Mouse (Mus musculus): ENCODE measurements around the gene Ddah2. TPM values are rescaled to one million over a fixed set of nuclear protein-coding genes. Genes with fewer than 3 reads are reported as not detected.

Ddah2 gene
- total RNA-seq, 2 experiments from 2014 or later: 1.7 TPM; not detected in 1

- ATAC-seq (replicated peaks; ENCODE audit: low FRiP score, poor library complexity, severe bottlenecking): no peak
Measured at GRCm38 (mm10) chr17:35094475-35095365, 35.9 kb downstream of the Ddah2 start.

- no peak for ATAC-seq (replicated peaks; ENCODE audit: low FRiP score, poor library complexity, severe bottlenecking)
Measured at GRCm38 (mm10) chr17:35096597-35096996, 37.8 kb downstream of the Ddah2 start.

- no peak for ATAC-seq (replicated peaks; ENCODE audit: low FRiP score, poor library complexity, severe bottlenecking)
Measured at GRCm38 (mm10) chr17:35097164-35097655, 38.4 kb downstream of the Ddah2 start.

- ATAC-seq (replicated peaks; ENCODE audit: low FRiP score, poor library complexity, severe bottlenecking): no peak
Measured at GRCm38 (mm10) chr17:35100196-35100765, 41.4 kb downstream of the Ddah2 start.

GRCm38 (mm10) chr17:35101161-35101560, 42.3 kb downstream of the Ddah2 start:
- ATAC-seq (replicated peaks; ENCODE audit: low FRiP score, poor library complexity, severe bottlenecking): no peak

GRCm38 (mm10) chr17:35102299-35102698, 43.5 kb downstream of the Ddah2 start:
- no peak for ATAC-seq (replicated peaks; ENCODE audit: low FRiP score, poor library complexity, severe bottlenecking)

- no peak for ATAC-seq (replicated peaks; ENCODE audit: low FRiP score, poor library complexity, severe bottlenecking)
Measured at GRCm38 (mm10) chr17:35103221-35103690, 44.4 kb downstream of the Ddah2 start.

- ATAC-seq (replicated peaks; ENCODE audit: low FRiP score, poor library complexity, severe bottlenecking): no peak
Measured at GRCm38 (mm10) chr17:35104079-35104478, 45.2 kb downstream of the Ddah2 start.

- ATAC-seq (replicated peaks; ENCODE audit: low FRiP score, poor library complexity, severe bottlenecking): peak; percentile 81
Measured at GRCm38 (mm10) chr17:35104754-35105153, 45.9 kb downstream of the Ddah2 start.

GRCm38 (mm10) chr17:35105740-35106389, 47.0 kb downstream of the Ddah2 start:
- peak; percentile 54 for ATAC-seq (replicated peaks; ENCODE audit: low FRiP score, poor library complexity, severe bottlenecking)

- no peak for ATAC-seq (replicated peaks; ENCODE audit: low FRiP score, poor library complexity, severe bottlenecking)
Measured at GRCm38 (mm10) chr17:35106522-35106921, 47.7 kb downstream of the Ddah2 start.

GRCm38 (mm10) chr17:35108097-35108496, 49.3 kb downstream of the Ddah2 start, which contains the start of gene Ly6g5c:
Gene Ly6g5c (plus strand): TSS chr17:35108279.
- no peak for ATAC-seq (replicated peaks; ENCODE audit: low FRiP score, poor library complexity, severe bottlenecking)

Other genes starting within 250 kb of the Ddah2 start
Only the 30 nearest of the 45 such genes appear.
- not detected in 2 replicates for gene Slc44a4, start 144.6 kb upstream of the Ddah2 start, total RNA-seq (2015; ENCODE audit: low replicate concordance)
- not detected in 2 replicates for gene Slc44a4, start 144.6 kb upstream of the Ddah2 start, total RNA-seq (2017; ENCODE audit: low replicate concordance)
- 12.3 and 12.9 TPM in 2 replicates for gene Neu1, start 127.8 kb upstream of the Ddah2 start, total RNA-seq (2015; ENCODE audit: low replicate concordance)
- gene Neu1, start 127.8 kb upstream of the Ddah2 start, total RNA-seq (2017; ENCODE audit: low replicate concordance): 7.0 and 8.7 TPM in 2 replicates
- gene Hspa1b, start 99.8 kb upstream of the Ddah2 start, total RNA-seq (2015; ENCODE audit: low replicate concordance): 4.0 and 7.3 TPM in 2 replicates
- gene Hspa1b, start 99.8 kb upstream of the Ddah2 start, total RNA-seq (2017; ENCODE audit: low replicate concordance): 4.3 and 7.9 TPM in 2 replicates
- not detected in 2 replicates for gene Gm20481, start 89.1 kb upstream of the Ddah2 start, total RNA-seq (2015; ENCODE audit: low replicate concordance)
- gene Gm20481, start 89.1 kb upstream of the Ddah2 start, total RNA-seq (2017; ENCODE audit: low replicate concordance): not detected in 2 replicates
- gene Hspa1a, start 86.9 kb upstream of the Ddah2 start, total RNA-seq (2015; ENCODE audit: low replicate concordance): 1.5 and 2.9 TPM in 2 replicates
- 5.0 and 5.4 TPM in 2 replicates for gene Hspa1a, start 86.9 kb upstream of the Ddah2 start, total RNA-seq (2017; ENCODE audit: low replicate concordance)
- not detected in 2 replicates for gene Hspa1l, start 86.3 kb upstream of the Ddah2 start, total RNA-seq (2015; ENCODE audit: low replicate concordance)
- not detected in 2 replicates for gene Hspa1l, start 86.3 kb upstream of the Ddah2 start, total RNA-seq (2017; ENCODE audit: low replicate concordance)
- 46.8 and 50.3 TPM in 2 replicates for gene Lsm2, start 77.2 kb upstream of the Ddah2 start, total RNA-seq (2015; ENCODE audit: low replicate concordance)
- gene Lsm2, start 77.2 kb upstream of the Ddah2 start, total RNA-seq (2017; ENCODE audit: low replicate concordance): 11.2 and 16.7 TPM in 2 replicates
- 24.4 and 33.4 TPM in 2 replicates for gene Vars, start 58.0 kb upstream of the Ddah2 start, total RNA-seq (2015; ENCODE audit: low replicate concordance)
- gene Vars, start 58.0 kb upstream of the Ddah2 start, total RNA-seq (2017; ENCODE audit: low replicate concordance): 37.4 and 45.0 TPM in 2 replicates
- not detected in 2 replicates for gene Vwa7, start 42.5 kb upstream of the Ddah2 start, total RNA-seq (2015; ENCODE audit: low replicate concordance)
- not detected in 2 replicates for gene Vwa7, start 42.5 kb upstream of the Ddah2 start, total RNA-seq (2017; ENCODE audit: low replicate concordance)
- gene Sapcd1, start 31.0 kb upstream of the Ddah2 start, total RNA-seq (2015; ENCODE audit: low replicate concordance): 2.3 TPM in 1 of 2 replicates, not detected in the other
- not detected in 2 replicates for gene Sapcd1, start 31.0 kb upstream of the Ddah2 start, total RNA-seq (2017; ENCODE audit: low replicate concordance)
- 0.38 and 1.5 TPM in 2 replicates for gene Msh5, start 12.3 kb upstream of the Ddah2 start, total RNA-seq (2015; ENCODE audit: low replicate concordance)
- gene Msh5, start 12.3 kb upstream of the Ddah2 start, total RNA-seq (2017; ENCODE audit: low replicate concordance): 5.7 and 8.8 TPM in 2 replicates
- gene Clic1, start 9.1 kb upstream of the Ddah2 start, total RNA-seq (2015; ENCODE audit: low replicate concordance): 74.6 and 85.9 TPM in 2 replicates
- 66.9 and 68.8 TPM in 2 replicates for gene Clic1, start 9.1 kb upstream of the Ddah2 start, total RNA-seq (2017; ENCODE audit: low replicate concordance)
- gene Ly6g6c, start 6.4 kb downstream of the Ddah2 start, total RNA-seq (2015; ENCODE audit: low replicate concordance): not detected in 2 replicates
- gene Ly6g6c, start 6.4 kb downstream of the Ddah2 start, total RNA-seq (2017; ENCODE audit: low replicate concordance): not detected in 2 replicates
- 0.42 TPM in 1 of 2 replicates, not detected in the other for gene Mpig6b, start 7.1 kb downstream of the Ddah2 start, total RNA-seq (2015; ENCODE audit: low replicate concordance)
- gene Mpig6b, start 7.1 kb downstream of the Ddah2 start, total RNA-seq (2017; ENCODE audit: low replicate concordance): not detected in 2 replicates
- gene Ly6g6e, start 17.9 kb downstream of the Ddah2 start, total RNA-seq (2015; ENCODE audit: low replicate concordance): not detected in 2 replicates
- not detected in 2 replicates for gene Ly6g6e, start 17.9 kb downstream of the Ddah2 start, total RNA-seq (2017; ENCODE audit: low replicate concordance)
- not detected in 2 replicates for gene Ly6g6d, start 19.0 kb downstream of the Ddah2 start, total RNA-seq (2015; ENCODE audit: low replicate concordance)
- gene Ly6g6d, start 19.0 kb downstream of the Ddah2 start, total RNA-seq (2017; ENCODE audit: low replicate concordance): 1.4 TPM in 1 of 2 replicates, not detected in the other
- not detected in 2 replicates for gene Ly6g6f, start 26.6 kb downstream of the Ddah2 start, total RNA-seq (2015; ENCODE audit: low replicate concordance)
- not detected in 2 replicates for gene Ly6g6f, start 26.6 kb downstream of the Ddah2 start, total RNA-seq (2017; ENCODE audit: low replicate concordance)
- 28.1 and 36.8 TPM in 2 replicates for gene Abhd16a, start 30.2 kb downstream of the Ddah2 start, total RNA-seq (2015; ENCODE audit: low replicate concordance)
- 33.3 and 63.0 TPM in 2 replicates for gene Abhd16a, start 30.2 kb downstream of the Ddah2 start, total RNA-seq (2017; ENCODE audit: low replicate concordance)
- gene Ly6g5c, start 49.2 kb downstream of the Ddah2 start, total RNA-seq (2015; ENCODE audit: low replicate concordance): not detected in 2 replicates
- gene Ly6g5c, start 49.2 kb downstream of the Ddah2 start, total RNA-seq (2017; ENCODE audit: low replicate concordance): not detected in 2 replicates
- 7.7 TPM in 1 of 2 replicates, not detected in the other for gene Ly6g5b, start 56.4 kb downstream of the Ddah2 start, total RNA-seq (2015; ENCODE audit: low replicate concordance)
- 0.34 TPM in 1 of 2 replicates, not detected in the other for gene Ly6g5b, start 56.4 kb downstream of the Ddah2 start, total RNA-seq (2017; ENCODE audit: low replicate concordance)
- gene Gpank1, start 62.4 kb downstream of the Ddah2 start, total RNA-seq (2015; ENCODE audit: low replicate concordance): 10.9 and 14.8 TPM in 2 replicates
- gene Gpank1, start 62.4 kb downstream of the Ddah2 start, total RNA-seq (2017; ENCODE audit: low replicate concordance): 15.8 and 20.4 TPM in 2 replicates
- gene Csnk2b, start 63.0 kb downstream of the Ddah2 start, total RNA-seq (2015; ENCODE audit: low replicate concordance): 156 and 181 TPM in 2 replicates
- gene Csnk2b, start 63.0 kb downstream of the Ddah2 start, total RNA-seq (2017; ENCODE audit: low replicate concordance): 76.5 and 112 TPM in 2 replicates
- 0.63 and 1.5 TPM in 2 replicates for gene D17H6S53E, start 67.3 kb downstream of the Ddah2 start, total RNA-seq (2015; ENCODE audit: low replicate concordance)
- gene D17H6S53E, start 67.3 kb downstream of the Ddah2 start, total RNA-seq (2017; ENCODE audit: low replicate concordance): 2.6 and 2.8 TPM in 2 replicates
- not detected in 2 replicates for gene Apom, start 73.0 kb downstream of the Ddah2 start, total RNA-seq (2015; ENCODE audit: low replicate concordance)
- 0.94 TPM in 1 of 2 replicates, not detected in the other for gene Apom, start 73.0 kb downstream of the Ddah2 start, total RNA-seq (2017; ENCODE audit: low replicate concordance)
- gene Bag6, start 76.1 kb downstream of the Ddah2 start, total RNA-seq (2015; ENCODE audit: low replicate concordance): 23.8 and 47.9 TPM in 2 replicates
- 48.1 and 71.4 TPM in 2 replicates for gene Bag6, start 76.1 kb downstream of the Ddah2 start, total RNA-seq (2017; ENCODE audit: low replicate concordance)
- 70.2 and 111 TPM in 2 replicates for gene Prrc2a, start 105.9 kb downstream of the Ddah2 start, total RNA-seq (2015; ENCODE audit: low replicate concordance)
- gene Prrc2a, start 105.9 kb downstream of the Ddah2 start, total RNA-seq (2017; ENCODE audit: low replicate concordance): 15.1 and 22.6 TPM in 2 replicates
- gene Aif1, start 117.0 kb downstream of the Ddah2 start, total RNA-seq (2015; ENCODE audit: low replicate concordance): 14.4 and 19.8 TPM in 2 replicates
- 8.7 and 15.8 TPM in 2 replicates for gene Aif1, start 117.0 kb downstream of the Ddah2 start, total RNA-seq (2017; ENCODE audit: low replicate concordance)
- 55.5 and 77.7 TPM in 2 replicates for gene Lst1, start 129.4 kb downstream of the Ddah2 start, total RNA-seq (2015; ENCODE audit: low replicate concordance)
- gene Lst1, start 129.4 kb downstream of the Ddah2 start, total RNA-seq (2017; ENCODE audit: low replicate concordance): 32.2 and 57.3 TPM in 2 replicates
- gene Ltb, start 135.4 kb downstream of the Ddah2 start, total RNA-seq (2015; ENCODE audit: low replicate concordance): 4.6 TPM in 1 of 2 replicates, not detected in the other
- 1.7 and 3.8 TPM in 2 replicates for gene Ltb, start 135.4 kb downstream of the Ddah2 start, total RNA-seq (2017; ENCODE audit: low replicate concordance)
- 10.7 and 19.2 TPM in 2 replicates for gene Tnf, start 143.0 kb downstream of the Ddah2 start, total RNA-seq (2015; ENCODE audit: low replicate concordance)
- 2.8 and 8.3 TPM in 2 replicates for gene Tnf, start 143.0 kb downstream of the Ddah2 start, total RNA-seq (2017; ENCODE audit: low replicate concordance)

Data from erythroblast, adult 5-6 weeks (primary cell).